Mouse (Mus musculus) leukemia stem cell, adult 10-12 weeks (primary cell): ENCODE results near the gene Pth2. TPM values are rescaled to one million over a fixed set of nuclear protein-coding genes. Genes with fewer than 3 reads are reported as not detected.

Experiments used
- polyA plus RNA-seq: library from polyadenylated mRNA; stranded (reverse); fragments of >175 nt; gene quantifications from 2 replicates; pipeline ENCODE4 v1.2.3, GENCODE M21; 2012; ENCODE audit warnings: low replicate concordance

The Pth2 gene
- polyA plus RNA-seq, result not detected in 2 replicates

DNA sequence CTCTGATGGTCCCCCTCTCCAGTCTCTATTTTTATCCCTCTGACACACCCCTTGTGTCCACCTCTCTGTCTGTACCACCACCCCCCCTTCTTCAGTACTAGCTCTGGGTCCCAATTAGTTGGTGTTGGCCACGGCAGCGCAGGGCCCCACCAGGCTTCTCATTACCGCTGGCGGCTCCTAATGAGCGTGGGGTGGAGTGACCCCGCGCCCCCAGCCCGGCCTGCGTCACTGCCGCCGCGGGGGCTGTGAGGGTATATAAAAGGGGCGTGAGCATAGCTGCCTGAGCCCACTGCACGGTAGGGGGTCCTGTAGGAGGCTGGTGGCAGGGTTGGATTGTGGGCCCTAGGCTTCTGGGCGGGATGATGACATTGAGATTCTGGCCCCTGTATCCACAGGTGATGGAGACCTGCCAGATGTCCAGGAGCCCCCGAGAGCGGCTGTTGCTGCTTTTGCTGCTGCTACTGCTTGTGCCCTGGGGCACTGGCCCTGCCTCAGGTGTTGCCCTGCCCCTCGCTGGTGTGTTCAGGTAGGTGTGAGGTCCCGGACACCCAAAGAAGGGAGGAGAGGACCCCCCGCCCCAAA is at the start of gene Pth2:
Gene Pth2 (plus strand): TSS at position 100 of the 582 bp plus-strand sequence.

DNA sequence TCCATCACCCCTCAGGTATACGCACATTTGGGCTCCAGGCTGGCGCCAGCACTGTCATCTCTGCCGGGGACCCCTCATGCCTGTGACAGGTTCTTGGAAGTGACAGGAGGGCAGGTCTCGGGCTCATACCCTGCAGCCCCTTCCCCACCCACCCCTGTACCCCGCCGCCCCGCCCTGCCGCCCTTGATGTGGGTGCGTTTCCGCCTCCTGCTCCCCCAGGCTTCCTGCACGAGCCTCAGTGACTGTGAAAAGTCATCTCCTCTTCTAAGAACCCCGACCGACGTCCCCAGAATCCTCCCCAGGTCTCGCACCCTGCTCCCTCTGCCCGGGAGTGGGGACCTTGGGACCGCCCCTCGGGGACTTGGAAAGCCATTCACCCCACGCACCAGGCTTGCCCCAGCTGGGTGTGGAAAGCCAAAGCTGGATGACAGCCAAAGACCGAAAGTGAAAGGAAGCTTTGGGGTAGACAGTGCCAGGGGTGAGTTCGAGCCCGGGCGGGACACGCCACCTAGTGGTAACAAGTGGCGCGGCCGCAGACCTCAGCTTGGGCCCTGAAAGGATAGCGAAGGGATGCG is 44.7 kb upstream of the Pth2 start, which contains the start of the genes Gm45713 and Flt3l:
Gene Gm45713 (minus strand): TSS at position 239 of the 575 bp plus-strand sequence.
Gene Flt3l (minus strand): TSS at position 440 of the 575 bp plus-strand sequence.

DNA sequence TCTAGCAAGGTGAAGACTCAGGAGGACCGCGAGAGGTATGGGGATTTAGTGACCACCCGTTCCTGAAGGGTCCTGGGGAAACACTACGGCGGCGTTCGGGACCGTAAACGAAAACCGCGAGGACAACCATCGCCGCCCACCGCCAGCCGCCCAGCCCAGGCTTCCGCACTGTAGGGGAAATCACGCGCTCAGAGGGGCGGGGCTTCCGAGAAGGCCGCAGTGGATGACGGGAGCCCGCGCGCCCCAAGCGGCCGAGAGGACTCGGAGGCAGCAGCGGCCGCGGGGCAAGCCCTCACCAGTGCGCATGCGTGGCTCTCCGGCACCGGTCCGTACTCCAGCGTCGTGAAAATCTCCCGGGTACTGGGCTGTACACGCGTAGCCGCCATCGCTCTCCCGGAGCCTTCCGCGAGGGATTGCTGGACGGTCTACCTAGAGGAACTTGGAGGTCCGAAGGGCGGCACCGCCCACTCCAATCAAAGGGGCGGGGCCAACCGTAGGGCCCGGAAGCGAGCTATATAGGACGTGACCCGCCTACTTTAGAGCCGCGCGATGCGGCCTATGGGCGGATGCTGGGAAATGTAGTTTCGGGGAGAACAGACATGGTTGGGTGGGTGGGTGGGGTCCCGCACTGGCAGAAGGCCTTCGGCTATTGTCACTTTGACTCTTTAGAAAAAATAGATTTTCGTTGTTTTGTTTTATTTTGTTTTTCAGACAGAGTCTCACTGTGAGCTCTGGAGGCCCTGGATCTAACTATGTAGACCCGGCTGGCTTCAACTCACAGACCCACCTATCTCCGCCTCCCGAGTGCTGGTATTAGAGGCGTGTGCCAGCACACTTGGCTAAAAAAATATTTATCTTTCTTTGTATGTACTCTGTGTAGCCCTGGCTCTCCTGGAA is 26.5 kb upstream of the Pth2 start, which contains the start of the genes Pih1d1 and Aldh16a1:
Gene Pih1d1 (plus strand): TSS at position 208 of the 897 bp plus-strand sequence.
Gene Aldh16a1 (minus strand): TSS at position 489 of the 897 bp plus-strand sequence.

DNA sequence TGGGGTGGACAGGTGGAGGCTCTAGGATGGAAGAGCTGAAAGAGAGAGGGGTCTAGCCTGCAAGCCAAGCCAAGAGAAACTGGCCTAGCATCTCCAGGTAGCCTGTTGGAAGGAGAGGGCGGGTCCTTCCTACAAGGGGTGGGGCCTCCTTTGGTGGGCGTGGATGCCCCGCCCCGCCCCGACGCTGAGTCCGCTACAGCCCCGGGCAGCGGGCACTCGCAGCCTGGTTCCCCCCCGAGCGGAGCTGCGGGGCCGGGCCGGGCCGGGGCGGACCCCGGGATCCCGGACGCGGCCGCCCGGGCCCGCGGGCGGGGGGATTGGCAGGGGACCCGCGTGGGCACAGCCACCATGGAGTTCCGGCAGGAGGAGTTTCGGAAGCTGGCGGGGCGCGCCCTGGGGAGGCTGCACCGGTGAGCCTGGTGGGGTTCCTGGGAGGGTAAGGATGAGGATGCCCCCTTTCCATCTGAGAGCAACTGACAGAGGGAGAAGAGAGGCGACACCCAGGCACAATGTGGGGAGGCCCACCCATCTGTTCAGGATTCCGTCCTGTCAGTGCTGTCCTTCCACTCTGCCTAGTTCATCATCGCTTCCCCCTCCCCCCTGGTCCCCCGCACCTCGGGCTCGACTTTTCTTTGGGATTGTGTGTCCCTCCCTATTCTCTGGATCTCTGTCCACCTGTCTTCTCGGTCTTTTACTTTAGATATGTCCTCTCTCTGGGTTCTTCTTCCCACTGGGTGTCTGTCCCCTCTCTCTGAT is 16.9 kb upstream of the Pth2 start, which contains the start of gene Slc17a7:
Gene Slc17a7 (plus strand): TSS at position 215 of the 756 bp plus-strand sequence.

DNA sequence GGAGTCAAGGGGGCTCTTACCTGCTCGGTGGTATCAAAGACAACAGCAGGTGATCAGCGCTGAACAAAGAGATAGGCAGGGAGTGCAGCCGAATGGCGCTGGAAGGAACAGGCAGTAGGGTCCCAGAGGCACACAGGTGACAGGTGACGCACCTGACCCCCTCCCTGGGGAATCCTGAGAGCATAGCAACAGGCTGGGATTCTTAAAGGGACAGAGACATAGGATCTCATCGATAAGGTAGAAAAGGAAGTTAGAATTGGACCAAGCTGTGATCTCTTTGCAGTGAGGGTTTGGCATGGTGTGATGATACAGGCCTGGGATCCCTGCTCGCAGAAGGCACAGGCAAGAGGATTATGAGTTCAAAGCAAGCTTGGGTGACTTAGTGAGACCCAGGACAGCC is 1.3 kb upstream of the Pth2 start, which contains the start of gene Gfy:
Gene Gfy (minus strand): TSS at position 101 of the 400 bp plus-strand sequence.

DNA sequence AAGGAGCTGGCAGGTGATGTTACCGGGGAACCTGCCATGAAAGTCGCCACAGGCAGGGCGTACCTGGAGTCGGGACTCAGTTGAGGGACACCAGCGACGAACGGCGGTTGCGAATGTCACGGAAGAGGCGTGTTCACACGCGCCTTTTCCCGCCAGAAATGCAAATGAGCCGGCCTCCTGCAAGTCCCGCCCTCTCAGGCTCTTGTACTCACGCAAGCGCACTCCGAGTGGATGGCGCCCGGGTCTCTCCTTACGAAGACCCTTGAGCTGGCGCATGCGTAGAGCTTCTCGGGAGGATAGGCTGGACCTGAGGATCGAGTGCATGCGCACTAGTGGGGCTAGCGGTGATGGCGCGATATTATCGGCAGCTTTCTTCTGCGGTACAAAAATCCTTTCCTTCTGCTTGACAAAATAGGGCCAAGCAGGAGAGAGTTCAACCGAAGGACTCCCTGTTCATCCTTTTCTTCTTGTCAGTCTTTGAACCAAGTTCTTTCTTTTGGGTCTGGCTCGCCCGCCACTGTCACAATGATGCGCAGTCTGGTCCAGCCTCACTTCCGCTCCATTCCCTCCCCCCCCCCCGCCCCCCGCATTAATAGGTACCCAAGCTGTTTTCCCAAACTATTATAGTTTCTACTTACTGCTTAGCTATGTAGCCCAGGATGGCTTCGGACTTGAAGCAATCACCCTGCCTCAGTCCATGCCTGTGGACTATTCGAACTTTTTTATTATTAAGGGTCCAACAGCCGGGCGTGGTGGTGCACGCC is 23.8 kb downstream of the Pth2 start, which contains the start of gene Ccdc155:
Gene Ccdc155 (minus strand): TSS at position 513 of the 764 bp plus-strand sequence.

DNA sequence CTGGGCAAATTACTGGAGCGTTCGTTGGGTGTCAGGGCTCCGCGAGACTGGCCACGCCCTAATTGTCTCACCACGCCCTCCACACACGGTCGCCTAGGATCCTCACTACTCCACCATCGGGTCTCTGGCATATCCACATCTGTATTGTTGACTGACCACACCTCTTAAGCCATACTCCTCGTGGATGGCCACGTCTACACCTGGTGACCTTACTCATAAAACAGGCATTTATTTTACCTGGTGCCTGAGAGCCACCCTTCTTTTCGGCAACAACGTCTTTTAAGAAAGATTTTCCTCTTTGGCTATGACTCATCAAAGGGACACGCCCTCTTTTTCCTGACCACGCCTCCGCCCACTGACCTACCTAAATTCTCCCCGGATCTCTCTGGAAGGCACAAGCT is 31.1 kb downstream of the Pth2 start, which contains the start of gene Dkkl1:
Gene Dkkl1 (minus strand): TSS at position 297 of the 401 bp plus-strand sequence.

DNA sequence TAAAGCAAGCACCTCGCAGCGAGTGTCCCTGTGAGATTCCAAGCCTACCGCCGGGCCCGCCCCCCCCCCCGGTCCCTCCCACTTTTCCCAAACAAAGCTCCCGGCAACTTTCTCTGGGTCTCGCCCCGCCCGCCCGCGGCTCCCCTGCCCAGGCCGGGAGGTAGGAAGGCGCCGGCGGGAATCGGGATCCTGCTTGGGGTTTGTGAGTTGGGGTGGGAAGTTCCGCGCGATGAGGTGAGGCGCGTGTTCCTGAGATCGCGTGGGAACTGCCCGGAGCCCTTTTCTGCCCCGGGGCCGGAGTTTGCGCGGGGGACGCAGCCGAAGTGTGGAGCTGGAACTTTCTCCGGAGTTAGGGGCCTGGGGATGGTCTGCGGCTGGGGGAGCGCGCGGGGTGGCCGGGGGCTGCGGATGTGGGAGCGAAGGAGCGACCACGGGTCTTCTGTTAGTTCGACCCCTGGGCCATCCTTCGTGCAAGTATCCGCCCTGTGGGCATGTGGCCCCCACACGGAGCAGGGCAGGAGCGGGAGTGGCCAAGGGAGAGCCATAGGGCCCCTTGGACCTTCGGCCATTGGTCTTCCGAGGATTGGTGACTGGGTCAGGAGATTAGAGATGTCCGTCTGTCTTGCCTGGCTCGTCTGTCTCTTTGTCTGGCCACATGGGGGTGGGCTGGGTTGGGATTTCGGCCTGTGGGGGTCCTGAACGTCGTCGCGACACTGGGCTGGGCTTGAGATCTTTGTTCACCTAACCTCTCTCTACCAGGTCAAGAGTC is 35.1 kb downstream of the Pth2 start, which contains the start of gene Tead2:
Gene Tead2 (plus strand): TSS at position 81 of the 769 bp plus-strand sequence.

Other genes starting within 250 kb of the Pth2 start
- gene Tsks, start 237.8 kb upstream of the Pth2 start, polyA plus RNA-seq, result 0.42 TPM in 1 of 2 replicates, not detected in the other
- gene Cpt1c, start 206.1 kb upstream of the Pth2 start, polyA plus RNA-seq, result 12.5 and 13.7 TPM in 2 replicates
- 27.7 and 67.9 TPM in 2 replicates for gene Prmt1, start 194.4 kb upstream of the Pth2 start, polyA plus RNA-seq
- gene Irf3, start 183.3 kb upstream of the Pth2 start, polyA plus RNA-seq, result 87.3 and 130 TPM in 2 replicates
- 87.8 and 102 TPM in 2 replicates for gene Bcl2l12, start 182.3 kb upstream of the Pth2 start, polyA plus RNA-seq
- gene Scaf1, start 164.6 kb upstream of the Pth2 start, polyA plus RNA-seq, result 217 and 410 TPM in 2 replicates
- 5.5 and 13.5 TPM in 2 replicates for gene Rras, start 163.0 kb upstream of the Pth2 start, polyA plus RNA-seq
- 79.4 and 112 TPM in 2 replicates for gene Prr12, start 128.1 kb upstream of the Pth2 start, polyA plus RNA-seq
- gene Nosip, start 118.6 kb upstream of the Pth2 start, polyA plus RNA-seq, result 116 and 136 TPM in 2 replicates
- gene Prrg2, start 118.3 kb upstream of the Pth2 start, polyA plus RNA-seq, result 37.4 and 43.1 TPM in 2 replicates
- gene Rcn3, start 88.8 kb upstream of the Pth2 start, polyA plus RNA-seq, result 46.7 and 64.8 TPM in 2 replicates
- gene Fcgrt, start 77.1 kb upstream of the Pth2 start, polyA plus RNA-seq, result 110 and 181 TPM in 2 replicates
- 30.5 and 135 TPM in 2 replicates for gene Rps11, start 56.6 kb upstream of the Pth2 start, polyA plus RNA-seq
- gene Rpl13a, start 52.2 kb upstream of the Pth2 start, polyA plus RNA-seq, result 3,721 and 5,411 TPM in 2 replicates
- 0.19 and 1.7 TPM in 2 replicates for gene Gm45713, start 44.8 kb upstream of the Pth2 start, polyA plus RNA-seq
- 27.9 and 74.5 TPM in 2 replicates for gene Flt3l, start 44.6 kb upstream of the Pth2 start, polyA plus RNA-seq
- 30.9 and 48.1 TPM in 2 replicates for gene Pih1d1, start 26.7 kb upstream of the Pth2 start, polyA plus RNA-seq
- gene Aldh16a1, start 26.4 kb upstream of the Pth2 start, polyA plus RNA-seq, result 59.4 and 89.2 TPM in 2 replicates
- 0.08 and 0.46 TPM in 2 replicates for gene Slc17a7, start 17.0 kb upstream of the Pth2 start, polyA plus RNA-seq
- gene Gfy, start 1.4 kb upstream of the Pth2 start, polyA plus RNA-seq, result 0.24 and 4.6 TPM in 2 replicates
- gene Ccdc155, start 23.9 kb downstream of the Pth2 start, polyA plus RNA-seq, result 1.1 and 1.2 TPM in 2 replicates
- 46.7 and 92.2 TPM in 2 replicates for gene Dkkl1, start 31.2 kb downstream of the Pth2 start, polyA plus RNA-seq
- 1.1 and 1.3 TPM in 2 replicates for gene Tead2, start 34.8 kb downstream of the Pth2 start, polyA plus RNA-seq
- gene Cd37, start 58.1 kb downstream of the Pth2 start, polyA plus RNA-seq, result 162 and 431 TPM in 2 replicates
- gene Slc6a16, start 60.1 kb downstream of the Pth2 start, polyA plus RNA-seq, result not detected in 2 replicates
- gene Slc6a21, start 96.5 kb downstream of the Pth2 start, polyA plus RNA-seq, result 0.11 TPM in 1 of 2 replicates, not detected in the other
- gene Trpm4, start 152.8 kb downstream of the Pth2 start, polyA plus RNA-seq, result 1.2 and 1.4 TPM in 2 replicates
- not detected in 2 replicates for gene Hrc, start 154.3 kb downstream of the Pth2 start, polyA plus RNA-seq
- 2.6 and 3.4 TPM in 2 replicates for gene Ppfia3, start 186.0 kb downstream of the Pth2 start, polyA plus RNA-seq
- gene Lin7b, start 189.6 kb downstream of the Pth2 start, polyA plus RNA-seq, result 0.80 TPM in 1 of 2 replicates, not detected in the other
- gene Snrnp70, start 214.7 kb downstream of the Pth2 start, polyA plus RNA-seq, result 650 and 741 TPM in 2 replicates
- gene Kcna7, start 224.7 kb downstream of the Pth2 start, polyA plus RNA-seq, result not detected in 2 replicates
- gene Ntf5, start 232.7 kb downstream of the Pth2 start, polyA plus RNA-seq, result not detected in 2 replicates
- not detected in 2 replicates for gene Lhb, start 239.8 kb downstream of the Pth2 start, polyA plus RNA-seq